Mouse (Mus musculus): Measurements from ENCODE around the gene Fam160b1. TPM values are rescaled to one million over a fixed set of nuclear protein-coding genes. Genes with fewer than 3 reads are reported as not detected.
A peak's percentile ranks its signal among the peaks of the same experiment; 100 is the strongest.

The Fam160b1 gene
- polyA plus RNA-seq, 1 experiment from 2014 or later, result 12.7 TPM

- Histone ChIP-seq H3K4me1 (ENCODE audit: control insufficient read depth, insufficient read depth, low read length) (0 out of 2 replicates have a peak, but pooled peaks cover under 1% of the 10 kb centered on the region), H3K27me3 (replicated peaks; ENCODE audit: control insufficient read depth, insufficient read depth, low read length) (no peaks in the 10 kb centered on the region), H3K4me2 (ENCODE audit: low read length) (no peak overlapping the region), H3K36me3 (ENCODE audit: control insufficient read depth, insufficient read depth, low read length) (no peaks in the 10 kb centered on the region), H3K9me3 (replicated peaks; ENCODE audit: control insufficient read depth, low read length) (no peaks in the 10 kb centered on the region), H3K9ac (ENCODE audit: low read length) (no peak overlapping the region), H3K4me3 (ENCODE audit: low read depth, low read length) (no peak overlapping the region), H3K27ac (ENCODE audit: low read depth, low read length) (no peak overlapping the region)
- DNase-seq (ENCODE audit: low spot score), result no peak
- no peak for ATAC-seq
- 92% methylated on average over 6 of the region's 6 CpGs for WGBS
These were observed 5.8 kb upstream of the Fam160b1 start for GRCm38 (mm10) chr19:57354715-57355114.

DNA sequence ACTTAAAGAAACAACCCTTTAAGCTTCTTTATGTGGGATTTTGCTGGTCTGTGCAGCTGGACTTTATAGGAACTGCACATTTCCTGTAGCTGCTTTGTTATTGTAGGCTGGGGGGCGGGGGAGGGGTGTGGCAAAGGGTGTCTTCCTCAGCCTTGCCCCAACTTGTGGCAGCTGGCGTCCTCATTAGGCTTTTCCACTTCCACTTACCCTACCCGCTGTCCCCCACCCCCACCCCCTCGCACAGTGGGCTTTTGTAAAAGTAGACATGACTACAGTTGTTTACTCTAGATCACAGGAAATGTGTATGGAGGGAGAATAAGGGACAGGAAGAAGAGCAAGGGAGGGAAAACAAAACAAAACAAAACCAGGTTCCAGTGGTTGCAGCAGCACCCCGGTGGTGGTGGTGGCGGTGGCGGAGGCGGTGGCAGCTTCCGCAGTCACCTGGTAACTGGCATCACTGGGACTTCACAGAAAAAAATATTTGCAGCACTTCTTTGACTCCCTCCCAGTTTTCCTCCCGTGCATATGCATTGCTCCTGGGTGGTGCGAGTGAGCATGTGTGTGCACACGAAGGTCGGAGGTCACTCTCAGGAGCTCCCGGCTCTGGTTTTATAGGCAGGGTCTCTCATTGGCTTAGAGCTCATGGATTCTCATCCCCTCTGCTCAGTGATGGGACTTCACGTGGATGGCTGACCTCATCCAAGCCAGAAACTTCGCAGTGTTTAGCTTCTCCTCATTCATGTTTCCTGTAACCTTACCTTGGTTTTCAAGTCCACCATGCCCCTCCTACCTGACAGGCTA is 4.8 kb upstream of the Fam160b1 start:
- WGBS, result 84% methylated on average over 16 of the region's 16 CpGs
- Histone ChIP-seq H3K9ac (ENCODE audit: low read length) (no peak overlapping the region), H3K9me3 (replicated peaks; ENCODE audit: control insufficient read depth, low read length) (no peaks in the 10 kb centered on the region), H3K4me2 (ENCODE audit: low read length) (no peak overlapping the region), H3K27me3 (replicated peaks; ENCODE audit: control insufficient read depth, insufficient read depth, low read length) (no peaks in the 10 kb centered on the region), H3K4me3 (ENCODE audit: low read depth, low read length) (no peak overlapping the region), H3K36me3 (ENCODE audit: control insufficient read depth, insufficient read depth, low read length) (no peaks in the 10 kb centered on the region), H3K27ac (ENCODE audit: low read depth, low read length) (no peak overlapping the region), H3K4me1 (ENCODE audit: control insufficient read depth, insufficient read depth, low read length) (peaks cover 4% of the 10 kb centered on the region; the same call in 1 of the 2 replicates)
- no peak for DNase-seq (ENCODE audit: low spot score)
- no peak for ATAC-seq

- Histone ChIP-seq H3K9me3 (replicated peaks; ENCODE audit: control insufficient read depth, low read length) (no peaks in the 10 kb centered on the region), H3K4me2 (ENCODE audit: low read length) (no peak overlapping the region), H3K27ac (ENCODE audit: low read depth, low read length) (no peak overlapping the region), H3K27me3 (replicated peaks; ENCODE audit: control insufficient read depth, insufficient read depth, low read length) (no peaks in the 10 kb centered on the region), H3K9ac (ENCODE audit: low read length) (no peak overlapping the region), H3K4me1 (ENCODE audit: control insufficient read depth, insufficient read depth, low read length) (peaks cover 4% of the 10 kb centered on the region; the same call in 1 of the 2 replicates), H3K36me3 (ENCODE audit: control insufficient read depth, insufficient read depth, low read length) (no peaks in the 10 kb centered on the region), H3K4me3 (ENCODE audit: low read depth, low read length) (no peak overlapping the region)
- ATAC-seq (no peak), DNase-seq (ENCODE audit: low spot score) (no peak)
- 84% methylated on average over 7 of the region's 7 CpGs for WGBS
These were observed 4.2 kb upstream of the Fam160b1 start for GRCm38 (mm10) chr19:57356273-57356672.

DNA sequence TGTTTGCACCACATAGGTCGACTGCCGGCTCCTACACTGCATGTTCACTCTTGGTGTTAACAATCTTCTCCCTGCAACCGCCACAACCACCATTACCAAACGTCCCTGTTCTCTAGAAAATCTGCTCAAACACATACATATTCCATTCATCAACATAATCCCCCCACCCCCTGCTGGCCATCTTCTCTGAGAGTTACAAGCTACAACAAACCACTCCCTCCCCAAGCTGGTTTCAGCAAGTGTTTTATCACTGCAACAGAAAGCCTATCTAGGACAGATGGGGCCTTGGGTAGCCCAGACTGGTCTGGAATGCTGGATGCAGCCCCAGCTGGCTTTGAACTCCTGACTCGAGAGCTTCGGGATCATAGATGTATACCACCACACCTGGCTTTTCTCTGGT is 3.2 kb upstream of the Fam160b1 start:
- 86% methylated on average over 6 of the region's 6 CpGs for WGBS
- Histone ChIP-seq H3K9me3 (replicated peaks; ENCODE audit: control insufficient read depth, low read length) (no peaks in the 10 kb centered on the region), H3K27me3 (replicated peaks; ENCODE audit: control insufficient read depth, insufficient read depth, low read length) (no peaks in the 10 kb centered on the region), H3K4me2 (ENCODE audit: low read length) (no peak overlapping the region), H3K4me3 (ENCODE audit: low read depth, low read length) (no peak overlapping the region), H3K36me3 (ENCODE audit: control insufficient read depth, insufficient read depth, low read length) (no peaks in the 10 kb centered on the region), H3K27ac (ENCODE audit: low read depth, low read length) (no peak overlapping the region), H3K4me1 (ENCODE audit: control insufficient read depth, insufficient read depth, low read length) (peaks cover 4% of the 10 kb centered on the region; the same call in 1 of the 2 replicates), H3K9ac (ENCODE audit: low read length) (no peak overlapping the region)
- ATAC-seq (no peak), DNase-seq (ENCODE audit: low spot score) (no peak)

- WGBS, result 91% methylated on average over 5 of the region's 5 CpGs
- H3K9me3 ChIP-seq (replicated peaks; ENCODE audit: control insufficient read depth, low read length), result no peaks in the 10 kb centered on the region
These were observed 2.7 kb upstream of the Fam160b1 start for GRCm38 (mm10) chr19:57357811-57358210.

DNA sequence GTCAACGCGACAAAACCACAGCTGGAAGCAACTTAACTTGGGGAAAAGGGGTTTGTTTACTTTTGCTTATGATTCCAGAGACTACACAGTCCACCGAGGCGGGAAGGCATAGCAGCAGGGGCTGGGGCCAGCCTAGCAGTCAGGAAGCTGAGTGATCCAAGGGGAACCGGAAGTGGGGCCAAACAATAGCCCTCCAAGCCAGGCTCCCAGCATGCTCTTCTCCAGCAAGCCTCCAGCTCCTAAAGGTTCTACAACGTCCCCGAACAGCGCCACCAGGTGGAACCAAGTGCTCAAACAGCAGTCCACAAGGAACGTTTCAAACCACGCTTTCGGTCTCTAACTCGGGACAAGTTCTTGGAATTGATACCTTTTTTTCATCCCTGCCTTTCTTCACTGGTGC is 2.2 kb upstream of the Fam160b1 start:
- H3K27ac ChIP-seq (ENCODE audit: low read depth, low read length), result 0 out of 2 replicates have a peak overlapping the region, but pooled peaks have one; percentile 9
- WGBS, result 85% methylated on average over 12 of the region's 12 CpGs
- H3K9ac ChIP-seq (ENCODE audit: low read length), result no peak overlapping the region
- no peak overlapping the region for H3K4me3 ChIP-seq (ENCODE audit: low read depth, low read length)
- H3K4me2 ChIP-seq (ENCODE audit: low read length), result no peak overlapping the region
- DNase-seq (ENCODE audit: low spot score), result no peak
- no peaks in the 10 kb centered on the region for H3K9me3 ChIP-seq (replicated peaks; ENCODE audit: control insufficient read depth, low read length)
- H3K4me1 ChIP-seq (ENCODE audit: control insufficient read depth, insufficient read depth, low read length), result peaks cover 14% of the 10 kb centered on the region
- H3K36me3 ChIP-seq (ENCODE audit: control insufficient read depth, insufficient read depth, low read length), result no peaks in the 10 kb centered on the region
- no peaks in the 10 kb centered on the region for H3K27me3 ChIP-seq (replicated peaks; ENCODE audit: control insufficient read depth, insufficient read depth, low read length)
- ATAC-seq, result no peak

More at GRCm38 (mm10) chr19:57357811-57358210, 2.7 kb upstream of the Fam160b1 start:
- no peaks in the 10 kb centered on the region for H3K36me3 ChIP-seq (ENCODE audit: control insufficient read depth, insufficient read depth, low read length)
- no peaks in the 10 kb centered on the region for H3K27me3 ChIP-seq (replicated peaks; ENCODE audit: control insufficient read depth, insufficient read depth, low read length)
- no peak overlapping the region for H3K4me2 ChIP-seq (ENCODE audit: low read length)
- DNase-seq (ENCODE audit: low spot score) (no peak), ATAC-seq (no peak)
- 0 out of 2 replicates have a peak overlapping the region, but pooled peaks have one; percentile 9 for H3K27ac ChIP-seq (ENCODE audit: low read depth, low read length)
- H3K4me1 ChIP-seq (ENCODE audit: control insufficient read depth, insufficient read depth, low read length), result peaks cover 9% of the 10 kb centered on the region
- no peak overlapping the region for H3K4me3 ChIP-seq (ENCODE audit: low read depth, low read length)
- H3K9ac ChIP-seq (ENCODE audit: low read length), result no peak overlapping the region

DNA sequence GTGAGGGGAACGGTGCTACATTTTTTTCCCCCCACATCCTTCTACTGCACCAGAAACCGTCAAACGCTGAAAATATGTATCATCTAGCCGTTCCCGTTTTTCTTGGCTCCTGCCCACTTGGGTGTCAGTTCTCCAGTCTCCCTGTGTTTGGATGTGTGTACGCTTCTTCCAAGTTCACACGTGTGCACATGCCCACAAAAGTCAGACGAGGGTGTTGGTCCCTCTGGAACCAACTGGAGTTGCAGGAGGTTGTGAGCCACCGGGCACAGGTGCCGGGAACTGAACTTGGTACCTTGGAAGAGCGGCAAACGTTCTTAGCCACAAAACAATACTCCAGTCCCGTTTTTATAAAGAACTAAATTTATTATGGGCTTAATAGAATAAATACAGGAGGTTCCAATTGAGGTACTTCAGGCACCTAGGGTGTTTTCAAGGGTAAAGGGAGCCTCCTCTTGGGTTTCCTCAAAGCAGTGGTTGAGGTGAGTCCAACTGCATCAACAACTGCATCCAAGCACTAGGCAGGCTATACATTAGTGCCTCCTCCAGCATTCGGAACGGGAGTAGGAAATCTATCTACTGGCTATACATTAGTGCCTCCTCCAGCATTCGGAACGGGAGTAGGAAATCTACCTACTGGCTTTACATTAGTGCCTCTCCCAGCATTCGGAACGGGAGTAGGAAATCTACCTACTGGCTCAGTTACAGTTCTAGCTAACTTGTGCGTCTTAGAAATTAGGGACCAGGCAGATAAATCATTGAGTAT is 1.5 kb upstream of the Fam160b1 start:
- no peak overlapping the region for H3K4me3 ChIP-seq (ENCODE audit: low read depth, low read length)
- no peaks in the 10 kb centered on the region for H3K27me3 ChIP-seq (replicated peaks; ENCODE audit: control insufficient read depth, insufficient read depth, low read length)
- WGBS, result 93% methylated on average over 20 of the region's 20 CpGs
- H3K4me1 ChIP-seq (ENCODE audit: control insufficient read depth, insufficient read depth, low read length), result peaks cover 19% of the 10 kb centered on the region
- H3K9me3 ChIP-seq (replicated peaks; ENCODE audit: control insufficient read depth, low read length), result no peaks in the 10 kb centered on the region
- no peak overlapping the region for H3K4me2 ChIP-seq (ENCODE audit: low read length)
- H3K27ac ChIP-seq (ENCODE audit: low read depth, low read length), result no peak overlapping the region
- ATAC-seq, result no peak
- DNase-seq (ENCODE audit: low spot score), result no peak
- no peaks in the 10 kb centered on the region for H3K36me3 ChIP-seq (ENCODE audit: control insufficient read depth, insufficient read depth, low read length)
- no peak overlapping the region for H3K9ac ChIP-seq (ENCODE audit: low read length)

GRCm38 (mm10) chr19:57359701-57360326 is 666 bp upstream of the Fam160b1 start:
- Histone ChIP-seq H3K27me3 (replicated peaks; ENCODE audit: control insufficient read depth, insufficient read depth, low read length) (no peaks in the 10 kb centered on the region), H3K4me1 (ENCODE audit: control insufficient read depth, insufficient read depth, low read length) (peaks cover 27% of the 10 kb centered on the region), H3K9me3 (replicated peaks; ENCODE audit: control insufficient read depth, low read length) (no peaks in the 10 kb centered on the region), H3K4me2 (ENCODE audit: low read length) (peak overlapping the region; percentile 69), H3K4me3 (ENCODE audit: low read depth, low read length) (peak overlapping the region; percentile 98), H3K27ac (ENCODE audit: low read depth, low read length) (peak overlapping the region; percentile 96), H3K36me3 (ENCODE audit: control insufficient read depth, insufficient read depth, low read length) (no peaks in the 10 kb centered on the region), H3K9ac (ENCODE audit: low read length) (peak overlapping the region; percentile 99; the same call in 1 of the 2 replicates)
- no peak for DNase-seq (ENCODE audit: low spot score)
- 44% methylated on average over 10 of the region's 10 CpGs for WGBS
- no peak for ATAC-seq
